9 mouse cellular contexts compared by ENCODE assay signal in genomic region chr3:93521462-93522057, GRCm38 (mm10). TPM values are rescaled to one million over a fixed set of nuclear protein-coding genes. Genes with fewer than 3 reads are reported as not detected.
DNase-seq lines count a peak whose midpoint lies in the region; ATAC-seq and TF ChIP-seq lines count a peak whose summit lies in the region.
"Had no signal": no experiment of that assay in that cellular context is flagged by ENCODE, and none has a peak within 500 bp of the region (broad histone marks: within the 10 kb centered on the region; RNA-seq: fewer than 3 reads in every experiment).

No protein-coding gene starts in this region.

- H3K27ac ChIP-seq in kidney, embryonic 14.5 days (ENCODE audit: low read depth, low read length) = peak overlapping the region; percentile 91; the same call in 1 of the 2 replicates
- H3K27ac ChIP-seq in hindbrain, postnatal 0 days = no peak overlapping the region
- H3K27ac ChIP-seq in midbrain, postnatal 0 days (ENCODE audit: low read depth, low read length) = no peak overlapping the region
- no peak overlapping the region for H3K27ac ChIP-seq in thymus, adult 2 months (ENCODE audit: control insufficient read depth, insufficient read depth, low read length)

- no peaks in the 10 kb centered on the region for H3K27me3 ChIP-seq in kidney, embryonic 14.5 days (ENCODE audit: control insufficient read depth, insufficient read depth, low read length)
- no peaks in the 10 kb centered on the region for H3K27me3 ChIP-seq in hindbrain, postnatal 0 days (ENCODE audit: insufficient read depth, low read length)
- H3K27me3 ChIP-seq in midbrain, postnatal 0 days (ENCODE audit: insufficient read depth, low read length) = peaks cover 4% of the 10 kb centered on the region; the same call in 1 of the 2 replicates
- no peaks in the 10 kb centered on the region for H3K27me3 ChIP-seq in thymus, adult 2 months (ENCODE audit: control insufficient read depth, insufficient read depth, low read length)

- H3K9ac ChIP-seq in kidney, embryonic 14.5 days (ENCODE audit: low read depth, low read length) = peak overlapping the region; percentile 78; the same call in 1 of the 2 replicates
- H3K9ac ChIP-seq in hindbrain, postnatal 0 days (replicated peaks; ENCODE audit: low read length) = no peak overlapping the region
- no peak overlapping the region for H3K9ac ChIP-seq in midbrain, postnatal 0 days (replicated peaks; ENCODE audit: low read length, poor library complexity, severe bottlenecking)

- TF ChIP-seq CTCF in hindbrain, postnatal 0 days (IDR thresholded peaks at IDR 0.05; ENCODE audit: low read depth) = no peak
- TF ChIP-seq CTCF in midbrain, postnatal 0 days (IDR thresholded peaks at IDR 0.05) = no peak
- TF ChIP-seq CTCF in thymus, adult 2 months (IDR thresholded peaks at IDR 0.05; ENCODE audit: borderline replicate concordance, control insufficient read depth, extremely low read depth, insufficient read depth, low read length, poor library complexity) = no peak

- peak overlapping the region; percentile 53 for H3K4me2 ChIP-seq in kidney, embryonic 14.5 days (replicated peaks; ENCODE audit: low read depth, low read length)
- peak overlapping the region; percentile 80 for H3K4me2 ChIP-seq in hindbrain, postnatal 0 days (ENCODE audit: low read depth, low read length)
- peak overlapping the region; percentile 88; the same call in 1 of the 2 replicates for H3K4me2 ChIP-seq in midbrain, postnatal 0 days (ENCODE audit: low read depth, low read length, poor library complexity, severe bottlenecking)

- peaks cover 8% of the 10 kb centered on the region for H3K4me1 ChIP-seq in kidney, embryonic 14.5 days (ENCODE audit: control insufficient read depth, insufficient read depth, low read length)
- H3K4me1 ChIP-seq in hindbrain, postnatal 0 days (ENCODE audit: insufficient read depth, low read length) = no peaks in the 10 kb centered on the region
- H3K4me1 ChIP-seq in midbrain, postnatal 0 days (ENCODE audit: insufficient read depth, low read length) = 0 out of 2 replicates have a peak, but pooled peaks cover 2% of the 10 kb centered on the region
- peaks cover 3% of the 10 kb centered on the region; the same call in 1 of the 2 replicates for H3K4me1 ChIP-seq in thymus, adult 2 months (replicated peaks; ENCODE audit: control insufficient read depth, insufficient read depth, low read length)

- no peaks in the 10 kb centered on the region for H3K9me3 ChIP-seq in kidney, embryonic 14.5 days (ENCODE audit: control insufficient read depth, low read length)
- no peaks in the 10 kb centered on the region for H3K9me3 ChIP-seq in hindbrain, postnatal 0 days (ENCODE audit: low read length)
- no peaks in the 10 kb centered on the region for H3K9me3 ChIP-seq in midbrain, postnatal 0 days (ENCODE audit: low read length)

- peak overlapping the region; percentile 77 for H3K4me3 ChIP-seq in kidney, embryonic 14.5 days (ENCODE audit: low read length)
- H3K4me3 ChIP-seq in hindbrain, postnatal 0 days (ENCODE audit: low read length) = no peak overlapping the region
- H3K4me3 ChIP-seq in midbrain, postnatal 0 days (ENCODE audit: low read depth, low read length) = no peak overlapping the region
- no peak overlapping the region for H3K4me3 ChIP-seq in thymus, adult 2 months (ENCODE audit: control insufficient read depth, insufficient read depth, low read length)

- no peak for TF ChIP-seq POLR2A in thymus, adult 2 months (IDR thresholded peaks at IDR 0.05; ENCODE audit: control insufficient read depth, extremely low read depth, insufficient read depth, low read length, poor library complexity)

- ATAC-seq in kidney, embryonic 14.5 days (ENCODE audit: low FRiP score, low TSS enrichment) = no peak
- ATAC-seq in hindbrain, postnatal 0 days = no peak
- no peak for ATAC-seq in midbrain, postnatal 0 days (ENCODE audit: low FRiP score)

- DNase-seq in kidney, adult 18-20 months = no peak
- DNase-seq in adipocyte (ENCODE audit: low spot score) = peak; percentile 27
- no peak for DNase-seq in hindbrain, postnatal 0 days (ENCODE audit: low spot score)
- no peak for DNase-seq in midbrain, postnatal 0 days (ENCODE audit: low spot score)
- no peak for DNase-seq in cerebellum, adult 8-10 months
- no peak for DNase-seq in thymus, adult 2 months
- no peak for DNase-seq in layer of hippocampus, adult 9-10 months (ENCODE audit: low spot score)

- peaks cover 19% of the 10 kb centered on the region for H3K36me3 ChIP-seq in kidney, embryonic 14.5 days (ENCODE audit: control insufficient read depth, insufficient read depth, low read length)
- H3K36me3 ChIP-seq in hindbrain, postnatal 0 days (ENCODE audit: insufficient read depth, low read length) = no peaks in the 10 kb centered on the region
- H3K36me3 ChIP-seq in midbrain, postnatal 0 days (ENCODE audit: insufficient read depth, low read length) = no peaks in the 10 kb centered on the region
- 0 out of 2 replicates have a peak, but pooled peaks cover 2% of the 10 kb centered on the region for H3K36me3 ChIP-seq in thymus, adult 2 months (ENCODE audit: control insufficient read depth, insufficient read depth, low read length)

- WGBS in kidney, embryonic 14.5 days = 77% methylated on average over 8 of the region's 8 CpGs
- 81% methylated on average over 8 of the region's 8 CpGs for WGBS in hindbrain, postnatal 0 days
- WGBS in midbrain, postnatal 0 days = 89% methylated on average over 8 of the region's 8 CpGs
- WGBS in thymus, adult 2 months = 74% methylated on average over 8 of the region's 8 CpGs

RNA-seq across cellular contexts. Expression of gene S100a11, which starts 1.3 kb away (rescaled TPM):
- 1,151 and 1,469 TPM in 2 replicates for polyA plus RNA-seq in kidney, embryonic 14.5 days (2014; fragmentation: Nextera tagmentation; extraction: Ambion mirVana)
- 9.7 and 16.4 TPM in 2 replicates for total RNA-seq in hindbrain, postnatal 0 days (2014; rRNA removed)
- polyA plus RNA-seq in hindbrain, postnatal 0 days (2015; fragmentation: Nextera tagmentation; extraction: Ambion mirVana) = 234 and 235 TPM in 2 replicates
- total RNA-seq in midbrain, postnatal 0 days (2014; rRNA removed) = 10.3 and 11.0 TPM in 2 replicates
- polyA plus RNA-seq in midbrain, postnatal 0 days (2015; fragmentation: Nextera tagmentation; extraction: Ambion mirVana) = 183 and 200 TPM in 2 replicates
- 134 and 151 TPM in 2 replicates for polyA plus RNA-seq in thymus, adult 2 months (2012; rRNA removed)

RNA-seq across cellular contexts. Expression of gene S100a10, which starts 33.3 kb away (rescaled TPM):
- polyA plus RNA-seq in kidney, embryonic 14.5 days (2014; fragmentation: Nextera tagmentation; extraction: Ambion mirVana) = 407 and 546 TPM in 2 replicates
- 91.5 and 109 TPM in 2 replicates for total RNA-seq in hindbrain, postnatal 0 days (2014; rRNA removed)
- 198 and 206 TPM in 2 replicates for polyA plus RNA-seq in hindbrain, postnatal 0 days (2015; fragmentation: Nextera tagmentation; extraction: Ambion mirVana)
- total RNA-seq in midbrain, postnatal 0 days (2014; rRNA removed) = 68.9 and 74.5 TPM in 2 replicates
- 134 and 136 TPM in 2 replicates for polyA plus RNA-seq in midbrain, postnatal 0 days (2015; fragmentation: Nextera tagmentation; extraction: Ambion mirVana)
- polyA plus RNA-seq in thymus, adult 2 months (2012; rRNA removed) = 99.3 and 121 TPM in 2 replicates

RNA-seq across cellular contexts. Expression of gene Tchhl1, which starts 53.0 kb away (rescaled TPM):
- 0.46 and 0.54 TPM in 2 replicates for polyA plus RNA-seq in kidney, embryonic 14.5 days (2014; fragmentation: Nextera tagmentation; extraction: Ambion mirVana)
- total RNA-seq in hindbrain, postnatal 0 days (2014; rRNA removed) = not detected in 2 replicates
- not detected in 2 replicates for polyA plus RNA-seq in hindbrain, postnatal 0 days (2015; fragmentation: Nextera tagmentation; extraction: Ambion mirVana)
- not detected in 2 replicates for total RNA-seq in midbrain, postnatal 0 days (2014; rRNA removed)
- polyA plus RNA-seq in midbrain, postnatal 0 days (2015; fragmentation: Nextera tagmentation; extraction: Ambion mirVana) = not detected in 2 replicates
- not detected in 2 replicates for polyA plus RNA-seq in thymus, adult 2 months (2012; rRNA removed)
- total RNA-seq: liver, adult 2 months had no signal
- polyA plus RNA-seq: liver, adult 2 months had no signal
